Mouse (Mus musculus): Measurements from ENCODE around the gene Ctse.

- TF ChIP-seq CTCF (IDR thresholded peaks at IDR 0.05; ENCODE audit: borderline replicate concordance, control insufficient read depth, extremely low read depth, insufficient read depth, low read length, poor library complexity), result peak; percentile 97
- TF ChIP-seq POLR2A (IDR thresholded peaks at IDR 0.05; ENCODE audit: control insufficient read depth, extremely low read depth, insufficient read depth, low read length, poor library complexity), result no peak
These were observed 19.8 kb downstream of the Ctse start for GRCm38 (mm10) chr1:131657945-131658354.

Data from thymus, adult 2 months (tissue).